Mouse (Mus musculus): Measurements from ENCODE around the gene Upk3b.

DNA sequence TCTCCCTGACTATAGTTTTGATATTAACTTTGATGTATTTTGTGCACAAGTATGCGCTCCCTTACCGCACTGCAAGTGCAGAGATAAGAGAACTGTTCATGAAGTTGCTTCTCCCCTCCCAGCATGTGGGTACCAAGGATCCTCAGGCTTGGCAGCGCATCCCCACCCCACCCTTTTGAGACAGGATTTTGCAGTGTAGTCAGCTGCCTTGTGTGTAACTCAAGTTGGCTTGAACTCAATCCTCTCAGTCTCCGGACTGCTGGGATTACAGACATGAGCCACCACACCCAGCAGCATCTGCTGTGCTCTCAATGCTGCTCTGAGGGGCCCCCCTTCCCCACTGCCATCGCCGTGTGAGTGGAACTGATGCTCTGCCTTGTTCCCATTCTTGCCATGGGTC is 21.0 kb upstream of the Upk3b start:
- TF ChIP-seq CTCF (IDR thresholded peaks at IDR 0.05; ENCODE audit: control insufficient read depth, insufficient read depth, insufficient replicate concordance, low read depth, low read length) (no peak), POLR2A (IDR thresholded peaks at IDR 0.05; ENCODE audit: control insufficient read depth, low read depth, low read length) (no peak)
